Mouse (Mus musculus) regulatory T cell (primary cell): ENCODE measurements around the gene Arl4c.

Experiments
- in situ Hi-C: fragments of 300-600 bp; cut with MboI, MseI; formaldehyde crosslinking; loops from one replicate; pipeline ENCODE4 v1.15.1; 2025; ENCODE audit warnings: high pct_unique_total_duplicates

The Arl4c gene

GRCm38 (mm10) chr1:88700961-88701861, 810 bp downstream of the Arl4c start:
- in situ Hi-C loops = no loop called here

GRCm38 (mm10) chr1:88699856-88700791, 1.9 kb downstream of the Arl4c start:
- in situ Hi-C loops = loop anchor here (25.0 kb wide), 1 partner anchor 813 kb away; no protein-coding TSS in a partner anchor

- in situ Hi-C loops = loop anchor here (25.0 kb wide), 1 partner anchor 812 kb away; no protein-coding TSS in a partner anchor
Observed at GRCm38 (mm10) chr1:88699401-88699800, 2.6 kb downstream of the Arl4c start.

- in situ Hi-C loops = loop anchor here (25.0 kb wide), 1 partner anchor 812 kb away; no protein-coding TSS in a partner anchor
Observed at GRCm38 (mm10) chr1:88698926-88699325, 3.1 kb downstream of the Arl4c start.

GRCm38 (mm10) chr1:88698131-88698530, 3.9 kb downstream of the Arl4c start:
- in situ Hi-C loops = loop anchor here (25.0 kb wide), 1 partner anchor 811 kb away; no protein-coding TSS in a partner anchor

GRCm38 (mm10) chr1:88696408-88696807, 5.6 kb downstream of the Arl4c start:
- in situ Hi-C loops = loop anchor here (25.0 kb wide), 1 partner anchor 809 kb away; no protein-coding TSS in a partner anchor

- in situ Hi-C loops = loop anchor here (5.0 to 25.0 kb wide), 2 partner anchors 52 to 807 kb away; no protein-coding TSS in a partner anchor
Observed at GRCm38 (mm10) chr1:88694353-88694752, 7.7 kb downstream of the Arl4c start.

- in situ Hi-C loops = loop anchor here (5.0 to 25.0 kb wide), 2 partner anchors 50 to 805 kb away; no protein-coding TSS in a partner anchor
Observed at GRCm38 (mm10) chr1:88692293-88692827, 9.7 kb downstream of the Arl4c start.

GRCm38 (mm10) chr1:88690601-88691000, 11.4 kb downstream of the Arl4c start:
- in situ Hi-C loops = loop anchor here (5.0 to 25.0 kb wide), 2 partner anchors 48 to 803 kb away; no protein-coding TSS in a partner anchor

- in situ Hi-C loops = loop anchor here (25.0 kb wide), 1 partner anchor 797 kb away; no protein-coding TSS in a partner anchor
Observed at GRCm38 (mm10) chr1:88684765-88685164, 17.3 kb downstream of the Arl4c start.

- in situ Hi-C loops = loop anchor here (25.0 kb wide), 1 partner anchor 794 kb away; no protein-coding TSS in a partner anchor
Observed at GRCm38 (mm10) chr1:88681596-88681995, 20.4 kb downstream of the Arl4c start.

- in situ Hi-C loops = loop anchor here (25.0 kb wide), 1 partner anchor 794 kb away; no protein-coding TSS in a partner anchor
Observed at GRCm38 (mm10) chr1:88680804-88681203, 21.2 kb downstream of the Arl4c start.

- in situ Hi-C loops = loop anchor here (25.0 kb wide), 1 partner anchor 791 kb away; no protein-coding TSS in a partner anchor
Observed at GRCm38 (mm10) chr1:88678231-88678739, 23.7 kb downstream of the Arl4c start.

- in situ Hi-C loops = no loop called here
Observed at GRCm38 (mm10) chr1:88670807-88671206, 31.2 kb downstream of the Arl4c start.

GRCm38 (mm10) chr1:88668846-88669810, 32.9 kb downstream of the Arl4c start:
- in situ Hi-C loops = no loop called here

- in situ Hi-C loops = no loop called here
Observed at GRCm38 (mm10) chr1:88668353-88668752, 33.7 kb downstream of the Arl4c start.

GRCm38 (mm10) chr1:88664623-88665022, 37.4 kb downstream of the Arl4c start:
- in situ Hi-C loops = no loop called here

- in situ Hi-C loops = no loop called here
Observed at GRCm38 (mm10) chr1:88662736-88663135, 39.3 kb downstream of the Arl4c start.

GRCm38 (mm10) chr1:88661209-88661608, 40.8 kb downstream of the Arl4c start:
- in situ Hi-C loops = no loop called here
